Mouse (Mus musculus) midbrain, postnatal 0 days (tissue): Measurements from ENCODE around the gene AL731706.2. TPM values are rescaled to one million over a fixed set of nuclear protein-coding genes. Genes with fewer than 3 reads are reported as not detected.
"Not testable (repeated sequence)": the region's sequence is repeated elsewhere in the genome, so short reads cannot be mapped to it uniquely, and the experiment has no call there.

Source experiments
- ATAC-seq: fragments of 200-750 bp; cut with Nextera tagmentation; 2 replicates; pipeline ENCODE4 v1.8.0; 2017; ENCODE audit warnings: moderate number of reproducible peaks, mild to moderate bottlenecking, moderate TSS enrichment, moderate library complexity; ENCODE audit not compliant: low FRiP score
- DNase-seq: peaks from one replicate; pipeline ENCODE4 v3.0.0-alpha.2; 2015; ENCODE audit warnings: low spot score
- H3K27ac ChIP-seq: fragments of 300-500 bp; sonication (generic); 2 replicates; pipeline ENCODE4 v1.5.1; 2014; ENCODE audit warnings: low read depth, mild to moderate bottlenecking, low read length, mixed read lengths
- H3K27me3 ChIP-seq: fragments of 300-500 bp; sonication (generic); 2 replicates; pipeline ENCODE4 v1.6.1; 2014; ENCODE audit warnings: low read length, control low read depth, mixed read lengths; ENCODE audit not compliant: insufficient read depth
- H3K36me3 ChIP-seq: fragments of 300-500 bp; sonication (generic); 2 replicates; pipeline ENCODE4 v1.6.1; 2014; ENCODE audit warnings: low read length, control low read depth, mixed read lengths; ENCODE audit not compliant: insufficient read depth
- H3K4me1 ChIP-seq: fragments of 300-500 bp; sonication (generic); 2 replicates; pipeline ENCODE4 v1.6.1; 2014; ENCODE audit warnings: mild to moderate bottlenecking, control low read depth, antibody characterized with exemption, low read length, mixed read lengths; ENCODE audit not compliant: insufficient read depth
- H3K4me2 ChIP-seq: fragments of 300-500 bp; sonication (generic); 2 replicates; pipeline ENCODE4 v1.6.1; 2014; ENCODE audit warnings: low read depth, mild to moderate bottlenecking, low read length, mixed read lengths; ENCODE audit not compliant: poor library complexity, severe bottlenecking
- H3K4me3 ChIP-seq: fragments of 300-500 bp; sonication (generic); 2 replicates; pipeline ENCODE4 v1.5.1; 2014; ENCODE audit warnings: low read depth, mild to moderate bottlenecking, low read length, moderate library complexity
- H3K9ac ChIP-seq: fragments of 300-500 bp; sonication (generic); replicated peaks from 2 replicates; pipeline ENCODE4 v1.6.1; 2014; ENCODE audit warnings: mild to moderate bottlenecking, low read length, moderate library complexity, mixed read lengths; ENCODE audit not compliant: poor library complexity, severe bottlenecking
- H3K9me3 ChIP-seq: fragments of 300-500 bp; sonication (generic); 2 replicates; pipeline ENCODE4 v1.6.1; 2016; ENCODE audit warnings: low read length, control low read depth
- CTCF ChIP-seq: IDR thresholded peaks from 2 replicates; pipeline ENCODE4 v1.5.1; 2016; ENCODE audit warnings: antibody characterized with exemption, mild to moderate bottlenecking
- WGBS: fragments of 180-500 bp; shearing (Covaris S2); extraction: QIAGEN DNeasy Blood & Tissue Kit; methylation state at CpG from one replicate; pipeline ENCODE4 v1.1.7; 2014; 5-methylcytosine and 5-hydroxymethylcytosine counted together
- polyA plus RNA-seq: library from polyadenylated mRNA; unstranded; fragments of >200 nt; fragmentation: Nextera tagmentation; extraction: Ambion mirVana; gene quantifications from 2 replicates; pipeline ENCODE4 v1.2.1, GENCODE M21; 2015
- total RNA-seq: library from RNA; depleted of rRNA; stranded (reverse); fragments of >200 nt; gene quantifications from 2 replicates; pipeline ENCODE4 v1.2.3, GENCODE M21; 2014

AL731706.2 gene
- total and polyA plus RNA-seq, 2 experiments from 2014 or later = 4.3 TPM; not detected in 1

GRCm38 (mm10) chr2:136891068-136891950 is 5.8 kb upstream of the AL731706.2 start, which contains the start of the genes Slx4ip, AL731706.1 and Mkks:
Gene Slx4ip, plus strand, starts transcription at chr2:136891218.
Gene AL731706.1, minus strand, starts transcription at chr2:136891389.
Gene Mkks, minus strand, starts transcription at chr2:136891389.
- H3K27ac ChIP-seq = peak within 1 kb of the TSS; percentile 93
- 1% methylated on average over 49 of the region's 49 CpGs for WGBS
- H3K9ac ChIP-seq = peak within 1 kb of the TSS; percentile 81
- peak; percentile 98 for ATAC-seq
- H3K36me3 ChIP-seq = no peaks in the 10 kb centered on the region
- 0 out of 2 replicates have a peak, but pooled peaks cover 4% of the 10 kb centered on the region for H3K4me1 ChIP-seq
- peak within 1 kb of the TSS; percentile 69 for H3K4me3 ChIP-seq
- H3K4me2 ChIP-seq = peak within 1 kb of the TSS; percentile 50
- no peaks in the 10 kb centered on the region for H3K9me3 ChIP-seq
- no peaks in the 10 kb centered on the region for H3K27me3 ChIP-seq
- peak; percentile 100 for DNase-seq
- TF ChIP-seq CTCF = no peak; the same call in none of the 2 replicates

GRCm38 (mm10) chr2:136890716-136891067 is 5.2 kb upstream of the AL731706.2 start:
- peak overlapping the region; percentile 81 for H3K9ac ChIP-seq
- H3K9me3 ChIP-seq, DNase-seq, H3K27me3 ChIP-seq, H3K4me1 ChIP-seq, H3K36me3 ChIP-seq: not testable (repeated sequence)
- H3K4me3 ChIP-seq = peak overlapping the region; percentile 69
- ATAC-seq = peak; percentile 67
- 6% methylated on average over 15 of the region's 15 CpGs for WGBS
- H3K4me2 ChIP-seq = peak overlapping the region; percentile 47
- H3K27ac ChIP-seq = peak overlapping the region; percentile 93

GRCm38 (mm10) chr2:136886846-136887245 is 1.4 kb upstream of the AL731706.2 start:
- TF ChIP-seq CTCF = peak; percentile 79
- H3K4me3 ChIP-seq = no peak overlapping the region
- peak; percentile 66 for DNase-seq
- H3K9me3 ChIP-seq = no peaks in the 10 kb centered on the region
- 0 out of 2 replicates have a peak, but pooled peaks cover 4% of the 10 kb centered on the region for H3K4me1 ChIP-seq
- H3K27ac ChIP-seq = no peak overlapping the region
- 0 out of 2 replicates have a peak, but pooled peaks cover 5% of the 10 kb centered on the region for H3K36me3 ChIP-seq
- 52% methylated on average over 4 of the region's 4 CpGs for WGBS
- H3K27me3 ChIP-seq = no peaks in the 10 kb centered on the region
- no peak overlapping the region for H3K9ac ChIP-seq
- no peak for ATAC-seq
- no peak overlapping the region for H3K4me2 ChIP-seq

- no peaks in the 10 kb centered on the region for H3K9me3 ChIP-seq
- H3K9ac ChIP-seq = no peak overlapping the region
- ATAC-seq (0 out of 2 replicates have a peak, but pooled peaks have one; percentile 34), DNase-seq (peak; percentile 2)
- no peaks in the 10 kb centered on the region for H3K27me3 ChIP-seq
- no peak overlapping the region for H3K4me3 ChIP-seq
- peak overlapping the region; percentile 26; the same call in 1 of the 2 replicates for H3K27ac ChIP-seq
- no peak for TF ChIP-seq CTCF
- H3K36me3 ChIP-seq = no peaks in the 10 kb centered on the region
- no peaks in the 10 kb centered on the region for H3K4me1 ChIP-seq
- H3K4me2 ChIP-seq = no peak overlapping the region
- 18% methylated on average over 5 of the region's 5 CpGs for WGBS
Measured at GRCm38 (mm10) chr2:136854543-136855388, 30.7 kb downstream of the AL731706.2 start.

- no peaks in the 10 kb centered on the region for H3K27me3 ChIP-seq
- no peaks in the 10 kb centered on the region for H3K36me3 ChIP-seq
- 75% methylated on average over 3 of the region's 3 CpGs for WGBS
- no peak overlapping the region for H3K27ac ChIP-seq
- ATAC-seq = no peak
- no peak overlapping the region for H3K9ac ChIP-seq
- no peaks in the 10 kb centered on the region for H3K9me3 ChIP-seq
- no peak overlapping the region for H3K4me3 ChIP-seq
- H3K4me1 ChIP-seq = no peaks in the 10 kb centered on the region
- no peak for DNase-seq
- no peak overlapping the region for H3K4me2 ChIP-seq
- no peak for TF ChIP-seq CTCF
Measured at GRCm38 (mm10) chr2:136850366-136850765, 35.1 kb downstream of the AL731706.2 start.
